Mouse (Mus musculus) neutrophil, adult 5-6 weeks (primary cell): ENCODE results near the gene Tmem220. TPM values are rescaled to one million over a fixed set of nuclear protein-coding genes. Genes with fewer than 3 reads are reported as not detected.

Source experiments
- ATAC-seq: fragments of 151-379, 151-347 bp; 2 replicates; pipeline ENCODE4 v1.8.0; 2017; ENCODE audit warnings: mild to moderate bottlenecking, moderate TSS enrichment; ENCODE audit not compliant: insufficient number of reproducible peaks, poor library complexity, low FRiP score, severe bottlenecking; ENCODE audit errors: extremely low read depth
- total RNA-seq: library from RNA; stranded (forward); fragments of 200-1000 nt; gene quantifications from 2 replicates; pipeline ENCODE4 v1.2.3, GENCODE M21; 2017

Gene Tmem220
- 1.1 and 2.8 TPM in 2 replicates for total RNA-seq

- peak; percentile 98 for ATAC-seq
These were observed at the start of gene Tmem220 for GRCm38 (mm10) chr11:67024867-67025477. Tmem220 (plus strand) TSS chr11:67025154.

DNA sequence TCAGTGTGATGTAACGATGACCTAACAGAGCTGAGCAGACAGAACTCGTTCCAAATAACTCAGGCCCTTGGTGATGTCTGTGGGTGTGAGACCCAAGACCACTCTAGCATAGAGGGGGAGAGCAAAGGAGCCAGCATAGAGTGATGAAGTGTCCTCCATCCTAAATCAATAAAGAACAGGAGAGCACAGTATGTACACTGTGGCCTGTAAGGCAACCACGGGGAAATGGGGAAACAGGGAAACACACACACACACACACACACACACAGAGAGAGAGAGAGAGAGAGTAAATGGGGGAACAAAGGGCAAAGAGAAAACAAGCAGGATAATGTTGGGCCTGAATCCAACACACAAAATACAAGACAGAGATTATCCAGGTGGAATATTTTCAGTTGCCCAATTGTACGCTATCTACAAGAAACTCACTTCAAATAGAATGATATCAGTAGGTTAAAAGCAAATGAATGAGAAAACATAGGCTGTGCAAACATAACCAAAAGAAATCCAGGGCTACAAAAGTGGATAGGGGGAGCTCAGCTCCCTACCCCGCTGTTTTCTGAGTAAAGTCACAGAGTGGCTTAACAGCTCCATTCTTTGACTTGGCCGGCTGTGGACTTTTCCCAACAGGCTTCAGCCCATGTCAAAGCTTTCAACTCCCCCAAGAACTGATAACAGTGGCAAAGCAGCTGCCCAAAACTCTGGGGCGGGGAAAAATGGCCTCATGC, 49.2 kb upstream of the Tmem220 start:
- no peak for ATAC-seq

GRCm38 (mm10) chr11:66981336-66982115, 43.4 kb upstream of the Tmem220 start:
- ATAC-seq = no peak

DNA sequence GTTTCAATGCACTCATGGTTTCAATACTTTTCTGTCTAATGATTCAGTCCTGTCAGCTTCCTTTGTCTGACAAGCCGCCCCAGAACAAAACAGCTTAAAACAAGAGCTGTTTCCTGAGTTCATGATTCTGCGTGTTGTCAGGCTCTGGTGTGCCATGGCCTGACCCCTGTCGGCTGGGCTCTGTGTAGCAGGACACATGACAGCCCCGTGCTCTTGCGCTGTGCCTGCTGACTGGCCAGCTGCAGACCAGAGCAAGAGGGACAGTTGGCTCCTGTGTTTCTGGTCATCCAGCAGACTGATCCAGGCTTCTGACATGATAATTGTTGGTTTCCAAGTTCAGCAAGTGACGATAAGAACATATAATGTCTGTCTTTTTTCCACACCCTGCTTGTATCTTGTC, 42.2 kb upstream of the Tmem220 start:
- peak; percentile 46; the same call in 1 of the 2 replicates for ATAC-seq

DNA sequence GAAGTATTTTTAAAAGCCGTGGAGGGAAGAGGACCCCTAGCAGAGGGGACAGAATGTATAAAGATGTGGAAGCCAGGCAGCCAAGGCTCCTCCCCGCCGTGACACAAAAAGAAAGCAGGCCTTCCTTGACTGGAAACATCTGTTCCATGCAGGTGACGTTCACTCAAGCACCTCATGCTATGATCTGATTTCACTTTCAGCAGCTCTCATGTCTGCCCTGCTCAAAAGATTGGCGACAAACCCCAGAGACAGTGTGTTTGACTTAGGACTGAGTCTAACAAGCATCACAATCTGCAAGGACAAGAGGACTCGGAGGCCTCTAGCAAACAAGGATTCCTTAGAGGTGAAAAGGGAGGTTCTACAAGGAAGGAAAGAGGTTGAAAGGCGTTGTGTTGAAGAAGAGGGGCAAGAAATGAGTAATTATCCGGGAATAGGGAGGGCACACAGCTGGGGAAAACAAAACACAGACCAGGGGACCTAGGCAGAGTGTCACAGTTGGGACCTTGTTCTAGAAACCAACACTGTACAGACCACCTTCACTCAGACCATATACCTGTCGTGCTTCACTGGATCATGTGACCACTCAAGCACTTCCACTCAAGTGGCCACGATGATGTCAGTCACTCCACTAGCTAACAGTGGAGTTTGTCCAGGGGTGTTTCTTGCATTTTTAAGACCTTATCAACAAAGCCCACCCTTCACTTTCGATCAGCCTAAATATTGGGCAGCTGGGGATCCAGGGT, 41.4 kb upstream of the Tmem220 start:
- no peak for ATAC-seq

GRCm38 (mm10) chr11:66984165-66985135, 40.5 kb upstream of the Tmem220 start:
- peak; percentile 72 for ATAC-seq

GRCm38 (mm10) chr11:66985136-66985702, 39.7 kb upstream of the Tmem220 start:
- no peak for ATAC-seq

DNA sequence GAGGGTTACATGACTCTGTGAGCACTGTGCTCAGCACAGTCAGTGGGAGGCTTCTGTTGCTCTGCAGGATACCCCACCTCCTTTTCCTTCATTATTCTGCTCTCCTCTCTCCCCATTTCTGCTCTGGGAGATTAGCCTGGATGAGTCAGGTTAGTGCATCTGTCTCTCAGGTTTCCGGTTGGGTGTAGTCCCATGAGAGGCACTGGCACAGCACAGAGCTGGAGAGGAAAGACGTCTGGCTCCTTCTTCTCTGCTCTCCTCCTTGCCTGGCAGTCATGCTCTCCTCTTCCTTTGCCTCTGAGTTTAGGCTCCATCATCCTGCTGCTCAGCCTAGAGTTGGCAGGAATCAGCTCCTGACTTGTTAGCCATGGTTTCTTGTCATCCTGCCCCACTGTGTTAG, 32.8 kb upstream of the Tmem220 start:
- no peak for ATAC-seq

DNA sequence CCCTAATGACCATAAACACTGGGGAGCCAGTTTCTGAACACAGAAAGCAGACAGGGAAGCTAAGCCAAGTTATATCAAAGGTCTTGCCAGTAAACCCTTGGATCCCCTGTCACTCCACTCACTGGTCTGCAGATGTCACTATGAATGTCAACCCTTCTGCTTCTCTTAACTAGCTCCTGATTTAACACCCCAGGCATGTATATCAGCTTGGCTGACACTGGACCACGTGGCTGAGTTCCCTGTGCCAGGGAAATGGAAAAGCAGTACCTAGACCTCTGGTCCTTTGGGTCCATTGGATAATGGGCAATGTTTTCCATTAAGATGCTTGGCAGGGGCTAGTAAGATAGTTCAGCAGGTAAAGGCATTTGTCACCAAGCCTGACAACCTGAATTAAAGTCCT, 31.3 kb upstream of the Tmem220 start:
- no peak for ATAC-seq

DNA sequence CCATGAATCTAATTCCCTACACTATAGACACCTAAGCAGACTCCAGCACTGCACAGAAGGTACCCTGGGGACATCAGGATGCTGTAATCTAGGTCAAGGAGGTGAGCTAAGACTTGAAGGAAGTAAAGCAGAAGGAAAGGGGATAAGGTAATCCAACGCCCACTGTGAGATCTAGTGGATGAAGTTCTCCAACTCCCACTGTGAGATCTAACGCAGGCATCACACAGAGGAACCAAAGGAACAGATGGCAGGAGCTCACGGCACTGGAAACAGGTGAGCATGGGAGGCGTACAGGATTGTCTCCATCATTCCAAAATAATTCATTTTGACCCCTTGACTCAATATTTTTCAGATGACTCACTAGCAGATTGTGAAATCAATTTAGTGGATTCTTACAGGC, 28.5 kb upstream of the Tmem220 start:
- no peak for ATAC-seq

- no peak for ATAC-seq
These were observed 26.2 kb upstream of the Tmem220 start for GRCm38 (mm10) chr11:66998467-66999403.

DNA sequence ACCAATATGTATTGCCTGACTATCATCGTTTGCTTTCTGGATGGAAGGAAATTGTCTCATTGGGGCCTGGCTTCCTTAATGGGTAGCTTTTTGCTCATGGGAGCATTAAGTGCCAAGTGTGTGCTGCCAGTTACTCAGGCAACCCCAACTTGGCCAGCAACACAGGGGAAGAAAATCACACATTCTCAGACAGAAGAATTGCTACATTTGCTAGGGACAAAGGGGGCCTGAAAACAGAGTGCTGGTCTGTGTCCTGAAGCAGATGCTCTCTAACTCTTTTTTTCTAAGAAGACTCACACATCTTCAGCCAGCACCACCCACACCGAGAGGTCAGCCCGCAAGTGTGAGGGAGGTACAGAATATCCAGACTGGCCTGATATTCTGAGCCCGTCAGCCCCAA, 24.3 kb upstream of the Tmem220 start:
- ATAC-seq = no peak

GRCm38 (mm10) chr11:67001717-67002116, 23.2 kb upstream of the Tmem220 start:
- ATAC-seq = no peak

- ATAC-seq = no peak
These were observed 22.0 kb upstream of the Tmem220 start for GRCm38 (mm10) chr11:67002911-67003310.

GRCm38 (mm10) chr11:67007961-67008360, 17.0 kb upstream of the Tmem220 start:
- ATAC-seq = no peak

GRCm38 (mm10) chr11:67008528-67008927, 16.4 kb upstream of the Tmem220 start:
- no peak for ATAC-seq

DNA sequence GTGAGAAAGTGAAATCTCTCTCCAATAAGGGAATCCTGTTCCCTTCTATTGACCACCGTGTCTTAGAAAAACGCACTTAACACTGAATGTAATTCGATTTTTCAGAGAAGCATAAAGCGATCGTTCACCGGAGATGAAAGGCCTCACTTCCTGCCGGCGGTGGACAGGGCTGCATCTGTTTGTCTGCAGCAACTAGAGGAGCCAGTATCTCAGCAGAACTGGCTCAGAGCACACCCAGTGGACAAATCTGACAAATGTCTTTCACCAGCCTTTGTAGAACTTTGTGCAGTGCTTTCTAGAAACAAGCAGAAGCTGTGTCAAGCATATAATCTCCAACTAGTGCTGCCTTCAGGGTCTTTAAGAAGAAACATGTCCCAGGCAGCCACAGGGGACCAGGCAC, 14.5 kb upstream of the Tmem220 start:
- ATAC-seq = no peak
